Mouse (Mus musculus): Measurements from ENCODE around the gene Scn1a.

DNA sequence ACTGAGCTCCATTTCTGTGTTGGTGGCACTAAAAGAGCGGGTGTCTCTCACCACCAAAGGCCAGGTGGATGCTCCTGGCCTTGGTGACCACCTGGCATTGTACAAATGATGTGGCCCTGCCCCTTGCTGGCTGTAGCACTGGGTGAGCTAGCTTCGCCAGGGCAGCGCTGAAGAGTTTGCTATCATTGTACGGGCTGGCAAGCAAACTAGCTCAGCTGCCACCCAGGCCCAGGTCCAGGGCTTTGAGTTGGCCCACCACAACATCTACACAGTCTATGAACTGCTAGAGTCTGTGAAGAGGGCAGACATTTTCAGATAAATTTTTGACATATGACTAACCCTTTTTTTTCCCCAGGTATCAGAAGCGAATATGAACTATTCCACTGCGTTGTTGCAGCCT, 23.3 kb upstream of the Scn1a start:
- TF ChIP-seq CTCF (IDR thresholded peaks at IDR 0.05; ENCODE audit: low read depth) (no peak), EP300 (IDR thresholded peaks at IDR 0.05; ENCODE audit: low read depth) (no peak)
